Mouse (Mus musculus) CD4-positive, CD25-positive, alpha-beta regulatory T cell, adult 2 months (primary cell): ENCODE measurements at regions not wholly inside any gene's neighbourhood (a gene's known extent, or its start where the extent isn't known, plus 50 kb on each side); places are given as distances from the start of the nearest gene placed in this dataset.

Source experiments
- DNase-seq: peaks from one replicate; pipeline ENCODE4 v3.0.0-alpha.2; 2012; ENCODE audit warnings: low read depth, low spot score

DNA sequence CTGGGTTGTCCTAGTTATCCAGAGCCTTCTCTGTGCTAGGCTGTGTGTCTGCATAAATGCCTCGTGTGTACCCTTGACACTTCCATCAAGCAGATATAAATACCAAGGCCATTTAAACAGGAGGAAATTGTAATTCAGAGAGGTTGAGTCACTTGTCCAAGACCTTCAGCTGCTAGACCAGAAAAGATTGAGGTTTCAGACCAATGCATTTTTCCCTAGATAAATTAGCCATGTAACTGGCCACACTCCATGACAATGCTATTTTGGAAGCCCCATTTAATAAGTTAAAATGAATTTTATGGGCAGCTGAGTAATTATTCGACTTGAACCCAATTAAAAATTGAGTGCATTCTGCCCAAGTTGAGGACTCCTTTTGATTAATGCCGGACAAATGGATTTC is 509.6 kb downstream of the 1810013L24Rik start:
- DNase-seq = no peak

DNA sequence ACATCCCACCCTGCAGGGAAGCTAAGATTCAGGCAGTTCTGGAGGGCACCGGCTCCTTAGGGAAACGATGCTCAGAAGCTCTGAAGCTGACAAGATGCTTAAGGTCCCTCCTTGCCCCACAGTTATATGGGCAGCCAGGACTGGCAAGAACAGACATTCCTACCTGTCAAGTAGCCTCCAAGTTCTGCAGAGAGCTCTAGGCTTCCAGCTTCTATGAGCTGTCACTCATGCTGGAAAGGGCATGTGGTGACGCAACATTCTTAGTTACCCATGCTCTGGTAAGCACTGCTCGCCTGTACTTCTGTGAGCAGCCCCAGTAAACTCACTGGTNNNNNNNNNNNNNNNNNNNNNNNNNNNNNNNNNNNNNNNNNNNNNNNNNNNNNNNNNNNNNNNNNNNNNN is 511.3 kb downstream of the 1810013L24Rik start:
- no peak for DNase-seq

DNA sequence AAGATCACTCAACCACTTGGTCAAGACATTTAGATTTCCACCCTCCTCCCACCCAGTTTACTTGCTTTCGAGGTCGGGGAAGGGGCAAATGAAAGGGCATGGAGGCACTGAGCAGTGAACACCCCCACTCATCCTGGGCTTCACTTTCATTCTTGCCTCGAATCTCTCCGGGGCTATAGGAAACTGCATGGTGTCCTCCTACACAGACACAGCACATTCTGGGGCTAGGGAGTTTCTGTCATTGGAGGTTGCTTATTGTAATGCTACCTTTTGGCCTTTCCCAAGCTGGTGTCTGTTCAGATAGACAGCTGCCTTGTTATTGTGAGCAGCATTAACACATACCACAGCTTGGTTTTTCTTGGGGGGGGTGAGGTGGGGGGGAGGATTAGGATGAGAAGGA is 523.9 kb downstream of the 1810013L24Rik start:
- DNase-seq = no peak

DNA sequence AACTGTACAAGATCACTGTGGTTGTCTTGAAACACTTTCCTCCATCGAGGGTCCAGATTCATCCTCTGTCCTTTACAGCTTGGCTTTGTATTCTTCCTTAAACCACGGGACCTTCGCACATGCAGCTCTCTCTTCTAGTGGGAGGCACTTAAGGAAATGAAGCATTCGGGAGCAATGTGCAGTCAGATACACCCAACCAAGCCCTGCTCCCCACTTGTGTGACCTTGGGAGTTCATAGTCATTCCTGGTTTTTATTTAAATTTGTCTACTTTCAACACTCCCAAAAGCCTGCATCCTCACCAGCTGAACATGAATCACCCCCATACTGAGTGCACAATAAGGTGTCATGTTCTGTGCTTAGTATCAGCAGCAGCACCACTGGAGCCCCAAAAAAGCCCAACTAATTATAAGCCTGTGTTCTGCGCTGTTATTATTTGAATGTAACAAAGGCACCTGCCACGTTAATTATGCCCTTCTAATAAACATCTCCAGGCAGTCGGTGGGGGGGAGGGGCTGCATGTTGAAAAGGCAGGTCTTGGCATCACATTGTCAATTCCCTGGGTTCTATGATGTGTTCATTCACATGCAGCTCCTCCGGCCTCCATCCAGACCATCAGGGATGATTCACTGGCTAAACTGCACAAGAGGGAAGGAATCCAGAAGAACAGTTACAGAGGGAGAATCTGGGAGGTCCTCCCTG is 524.6 kb downstream of the 1810013L24Rik start:
- no peak for DNase-seq

DNA sequence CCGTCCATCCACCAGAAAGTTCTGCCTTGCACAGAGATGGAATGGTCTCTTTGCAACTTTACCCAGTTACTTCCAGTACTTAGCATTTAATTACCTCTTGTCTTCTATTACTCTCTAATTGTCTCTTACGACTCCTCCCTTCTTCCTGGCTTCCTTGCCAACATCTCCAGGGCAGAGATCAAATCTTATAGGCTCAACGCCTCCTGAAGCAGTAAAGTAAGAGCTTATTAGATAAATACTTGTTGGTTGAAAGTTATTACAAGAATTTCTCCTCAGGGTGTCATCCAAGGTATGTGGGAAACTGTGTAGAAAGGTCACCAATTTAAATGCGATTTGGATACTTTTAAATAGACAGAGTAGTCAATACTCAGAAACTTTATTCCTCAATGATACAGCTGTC is 528.8 kb downstream of the 1810013L24Rik start:
- no peak for DNase-seq

DNA sequence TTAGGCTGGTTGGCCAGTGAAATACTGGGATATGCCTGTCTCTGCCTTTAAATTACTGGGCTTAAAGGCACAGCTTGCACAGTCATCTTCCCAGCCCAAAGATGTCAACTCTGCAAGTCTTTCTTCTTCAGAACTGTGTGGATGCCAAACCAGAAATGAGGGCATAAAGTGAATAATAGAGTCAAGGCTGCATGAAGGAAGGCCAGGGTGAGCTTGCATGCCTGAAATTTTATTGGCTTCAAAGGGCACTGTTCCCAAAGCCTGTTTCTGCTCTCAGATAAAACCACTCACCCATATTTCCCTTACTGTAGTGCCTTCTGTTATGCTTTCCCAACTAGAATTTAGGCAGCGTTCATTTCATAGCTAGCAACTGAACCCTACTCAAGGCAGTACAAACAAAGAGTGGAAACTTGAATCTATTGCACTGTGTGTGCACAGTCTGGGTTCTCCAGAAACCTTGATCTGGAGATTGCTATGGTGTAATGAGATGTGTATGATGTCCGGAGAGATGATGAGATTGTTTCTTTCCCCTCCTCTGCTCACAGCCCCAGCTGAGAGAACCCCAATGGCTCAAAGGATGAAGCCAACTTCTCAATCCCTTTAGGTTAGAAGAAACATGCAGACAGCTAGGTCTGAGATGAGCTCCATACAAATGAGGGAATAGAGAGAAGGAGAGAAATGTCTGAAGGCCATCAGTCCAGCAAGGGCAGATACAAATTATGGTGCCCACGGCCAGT is 529.7 kb downstream of the 1810013L24Rik start:
- DNase-seq = no peak

DNA sequence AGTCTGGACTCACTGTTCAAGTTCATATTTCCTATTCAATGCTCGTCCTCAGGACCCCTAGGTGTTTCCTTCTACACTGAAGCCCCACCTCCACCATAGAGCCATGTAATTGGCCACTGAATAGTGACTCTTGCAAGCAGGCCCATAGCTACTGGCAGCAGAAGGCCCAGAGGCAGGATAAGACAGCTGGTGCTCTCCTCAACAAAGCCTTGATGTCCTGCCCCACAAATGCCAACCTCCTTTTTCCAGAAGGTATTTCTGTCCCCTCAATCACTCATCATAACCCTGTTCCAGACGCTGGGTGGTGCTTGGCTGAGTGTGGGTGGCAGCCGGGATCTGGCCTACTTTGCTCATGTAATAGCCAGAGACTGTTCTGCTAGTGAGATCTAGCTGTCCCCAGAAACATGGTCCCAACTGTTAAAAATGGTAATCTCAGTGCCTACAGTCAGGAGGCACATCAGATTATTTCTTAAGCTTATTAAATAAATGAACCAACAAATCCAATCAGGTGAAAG is 530.9 kb downstream of the 1810013L24Rik start:
- no peak for DNase-seq

DNA sequence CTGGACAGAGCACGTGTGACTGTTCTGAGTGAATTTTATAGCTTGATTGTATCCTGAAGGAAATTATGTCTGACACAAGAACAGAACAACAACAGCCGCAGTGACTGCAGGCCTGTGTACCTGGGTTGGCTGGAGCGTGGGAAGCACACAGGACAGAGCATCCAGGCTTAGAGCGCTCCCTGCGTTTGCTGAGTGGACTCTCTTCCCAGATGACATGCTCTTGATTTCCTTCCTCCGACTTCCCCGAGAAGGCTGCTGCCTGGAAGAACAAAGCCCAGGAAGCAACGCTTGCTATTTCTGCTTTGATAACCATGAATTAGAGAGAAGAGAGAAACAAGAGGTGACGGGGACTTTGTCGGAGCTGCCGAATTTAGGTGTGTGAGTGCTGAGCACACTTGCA is 532.2 kb downstream of the 1810013L24Rik start:
- no peak for DNase-seq

DNA sequence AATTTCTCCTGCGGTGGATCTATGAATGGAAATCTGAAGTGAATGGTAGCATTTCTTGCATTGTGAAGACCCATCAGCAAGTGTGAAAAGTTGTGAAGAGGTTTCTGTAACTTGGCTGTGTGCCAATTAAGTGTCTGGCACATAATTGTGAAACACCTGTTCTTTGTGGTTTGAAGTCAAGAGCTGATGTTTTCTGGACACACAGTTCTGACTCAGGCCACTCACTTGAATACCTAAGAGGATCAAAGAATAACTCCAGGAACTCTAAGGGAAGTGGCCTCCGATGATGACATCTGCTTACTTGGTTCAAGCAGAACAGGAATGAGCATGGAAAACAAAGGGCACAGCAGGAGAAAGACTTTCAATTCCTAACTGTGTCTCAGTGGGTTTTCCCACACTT is 534.2 kb downstream of the 1810013L24Rik start:
- DNase-seq = no peak

DNA sequence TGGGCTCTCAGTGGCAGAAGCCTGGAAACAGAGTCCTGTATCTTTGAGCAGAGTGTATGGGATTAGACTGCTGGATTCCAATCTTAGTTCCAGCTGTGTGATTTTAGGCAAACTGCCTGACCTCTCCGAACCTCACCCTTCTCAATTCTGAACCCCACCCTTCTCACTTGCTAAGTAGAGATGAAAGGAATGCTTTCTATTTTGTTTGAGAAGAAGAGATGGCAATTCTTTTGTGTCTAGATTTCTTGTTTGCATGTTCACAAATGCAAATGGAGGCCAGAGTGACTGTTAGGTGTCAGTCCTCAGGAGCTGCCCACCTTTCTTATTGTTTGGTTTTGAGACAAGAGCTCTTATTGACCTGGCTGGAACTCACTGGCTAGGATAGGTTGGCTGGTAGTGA is 561.1 kb downstream of the 1810013L24Rik start:
- no peak for DNase-seq

DNA sequence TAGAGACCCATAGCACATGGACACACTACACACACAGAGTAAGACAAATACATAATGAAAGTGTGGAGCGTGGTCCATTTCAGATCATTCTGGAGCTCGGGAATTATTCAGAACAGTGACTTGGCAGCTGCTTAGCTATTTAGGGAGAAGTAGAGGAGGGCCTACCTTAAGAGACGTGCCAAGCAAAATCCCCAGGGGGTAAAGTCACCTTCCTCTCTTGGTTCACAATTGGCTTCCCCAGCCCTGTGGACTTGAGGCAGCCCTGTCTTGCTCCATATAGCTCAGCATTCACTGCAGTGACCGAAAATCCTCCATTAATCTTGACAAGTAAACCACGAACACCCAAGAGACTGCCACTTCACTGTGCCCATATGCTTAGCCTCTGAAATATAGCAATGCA is 574.8 kb downstream of the 1810013L24Rik start:
- DNase-seq = no peak

DNA sequence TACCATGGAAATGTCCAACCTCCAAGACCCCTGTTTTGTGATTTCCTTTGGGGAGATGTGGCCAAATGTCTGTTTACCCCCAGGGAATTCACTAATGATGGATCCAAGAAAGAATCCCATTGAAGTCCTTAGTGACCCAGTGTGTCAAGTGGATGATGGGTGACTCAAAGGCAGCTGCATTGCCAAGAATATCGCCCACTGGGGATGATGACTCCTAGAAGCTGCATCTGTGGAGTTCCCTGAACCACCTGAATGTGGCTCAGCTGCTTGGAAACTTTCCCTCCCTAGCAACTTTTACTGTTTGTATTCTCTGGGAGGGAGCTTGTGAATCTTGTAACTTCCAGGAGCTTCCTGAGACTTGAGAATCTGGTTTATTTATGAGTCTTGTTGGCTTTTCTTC is 578.3 kb downstream of the 1810013L24Rik start:
- no peak for DNase-seq

DNA sequence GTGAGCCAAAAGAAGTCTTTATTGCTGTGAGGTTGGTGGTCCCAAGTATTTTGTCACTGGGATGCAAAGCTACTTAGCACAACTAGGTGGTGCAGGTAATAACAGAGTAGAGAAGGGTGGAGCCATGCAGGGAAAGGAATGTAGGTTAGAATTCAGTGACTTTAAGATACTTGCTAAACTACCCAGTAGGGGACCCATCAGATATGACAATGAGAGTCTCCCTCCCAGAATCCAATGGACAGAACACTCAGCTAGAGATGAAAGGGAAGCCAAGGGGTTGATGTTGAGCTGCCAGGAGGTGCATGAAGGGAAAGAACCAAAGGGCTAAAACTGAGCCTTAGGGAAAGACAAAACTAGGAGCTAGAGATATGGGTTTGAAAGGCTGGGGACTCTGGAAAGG is 564.9 kb downstream of the Grin2a start:
- DNase-seq = no peak

DNA sequence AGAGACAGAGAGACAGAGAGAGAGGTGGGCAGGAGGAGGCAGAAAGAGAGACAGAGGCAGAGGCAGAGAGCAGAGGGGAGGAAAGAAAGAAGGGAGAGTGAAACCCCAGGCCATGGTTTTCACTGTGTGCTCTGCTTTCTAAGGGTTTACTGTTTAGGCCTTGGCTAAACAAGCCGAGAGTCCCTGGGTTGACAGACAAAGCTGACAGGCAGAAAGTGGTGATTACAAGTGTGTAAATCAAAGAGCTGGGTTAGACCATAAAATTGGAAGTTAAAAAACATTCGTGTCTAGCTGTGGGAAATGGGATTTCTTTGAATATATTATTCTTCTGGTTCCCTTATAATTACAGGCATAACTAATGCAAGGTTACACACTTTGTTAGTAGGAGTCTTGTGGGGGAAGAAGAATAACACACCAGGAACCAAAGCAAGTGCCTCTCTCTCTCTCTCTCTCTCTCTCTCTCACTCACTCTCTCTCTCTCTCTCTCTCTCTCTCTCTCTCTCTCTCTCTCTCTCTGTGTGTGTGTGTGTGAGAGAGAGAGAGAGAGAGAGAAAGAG is 556.0 kb downstream of the Grin2a start:
- no peak for DNase-seq

DNA sequence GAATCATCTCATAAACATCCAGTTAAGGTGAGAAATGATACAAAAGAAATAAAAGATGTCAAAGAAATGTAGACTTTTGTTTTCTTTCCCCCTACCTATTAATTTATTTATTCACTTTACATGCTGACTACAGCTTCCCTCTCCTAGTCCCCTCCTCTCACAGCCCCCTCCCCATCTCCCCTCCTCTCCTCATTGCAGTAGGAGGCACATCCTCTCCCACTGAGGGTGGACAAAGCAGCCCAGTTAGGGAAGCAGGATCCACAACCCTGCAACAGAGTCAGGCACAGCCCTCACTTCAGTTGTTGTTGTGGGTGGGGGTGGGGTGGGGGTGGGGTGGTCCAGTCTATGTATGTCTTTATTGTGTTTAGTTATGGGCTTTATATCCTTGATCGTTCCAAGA is 555.5 kb downstream of the Grin2a start:
- DNase-seq = no peak

DNA sequence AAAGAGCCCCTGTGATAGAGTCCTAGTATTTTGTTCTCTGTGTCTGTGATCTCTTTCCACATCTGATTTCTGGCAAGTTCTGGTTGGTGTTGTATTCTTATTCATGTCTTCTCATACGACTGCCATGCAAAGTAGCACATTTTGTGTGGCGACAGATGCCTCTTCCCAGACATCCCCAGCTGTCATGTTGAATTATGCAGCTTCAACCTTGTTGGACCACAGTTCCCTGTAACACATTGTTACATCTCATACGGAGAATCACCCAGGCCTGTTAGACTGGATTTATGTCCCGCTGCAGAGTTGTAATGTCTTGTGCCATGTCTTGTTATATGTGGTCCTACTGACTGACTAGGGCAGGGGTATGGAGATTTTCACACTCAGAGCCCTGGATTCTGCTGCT is 543.3 kb downstream of the Grin2a start:
- DNase-seq = no peak

DNA sequence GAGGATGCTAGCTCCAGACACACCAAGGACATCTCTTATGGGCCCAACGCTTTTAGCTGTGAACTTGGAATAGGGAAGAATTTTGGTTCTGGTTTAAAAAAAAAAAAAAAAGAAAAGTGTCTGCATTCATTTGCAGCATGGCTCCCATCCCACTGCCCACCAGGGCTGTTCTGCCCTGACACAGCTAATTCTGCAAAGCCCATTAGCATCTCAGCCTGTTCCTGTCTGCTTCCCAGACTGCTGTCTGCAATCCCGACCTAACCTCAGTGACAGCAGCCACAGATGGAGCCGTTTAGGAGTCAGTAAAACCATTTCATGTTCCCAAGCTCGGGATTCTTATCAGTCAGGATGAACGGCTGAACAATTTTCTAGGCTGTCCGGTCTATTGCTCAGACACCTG is 537.8 kb downstream of the Grin2a start:
- no peak for DNase-seq

DNA sequence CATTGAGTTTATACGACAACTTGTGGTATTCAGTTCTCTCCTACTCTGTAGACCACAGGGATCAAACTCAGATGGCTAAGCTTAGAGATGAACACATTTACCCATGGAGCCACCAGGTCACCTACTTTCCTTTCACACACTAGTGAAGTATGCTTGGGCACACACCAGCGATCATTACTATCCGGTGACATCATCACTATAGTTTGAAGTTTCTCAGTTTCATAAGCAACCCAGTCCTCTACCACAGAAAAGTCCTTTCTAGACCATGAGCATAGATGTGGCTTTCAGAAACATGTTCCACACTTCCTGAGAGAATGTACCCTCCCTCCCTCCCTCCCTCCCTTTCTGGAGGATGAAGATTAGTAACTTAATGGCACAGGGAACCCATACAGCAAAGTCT is 532.9 kb downstream of the Grin2a start:
- DNase-seq = no peak

DNA sequence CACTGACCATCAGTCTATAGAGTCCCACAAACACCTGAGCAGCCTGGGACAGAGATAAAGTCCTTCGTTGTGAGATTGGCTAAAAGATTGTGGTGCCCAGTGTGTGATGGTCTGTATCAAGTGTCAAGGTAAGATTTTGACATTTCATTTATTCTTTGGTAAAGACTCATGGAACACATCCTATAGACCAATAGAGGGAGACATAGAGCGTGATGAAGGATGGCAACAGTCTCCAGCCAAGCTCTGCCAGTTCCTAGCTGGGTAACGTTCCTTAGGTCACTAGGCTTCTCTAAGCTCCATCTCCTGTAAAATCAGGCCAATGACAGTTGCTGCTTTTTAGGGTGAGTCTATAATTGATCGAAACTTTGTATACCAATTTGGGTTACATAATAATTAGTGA is 526.0 kb downstream of the Grin2a start:
- DNase-seq = no peak

DNA sequence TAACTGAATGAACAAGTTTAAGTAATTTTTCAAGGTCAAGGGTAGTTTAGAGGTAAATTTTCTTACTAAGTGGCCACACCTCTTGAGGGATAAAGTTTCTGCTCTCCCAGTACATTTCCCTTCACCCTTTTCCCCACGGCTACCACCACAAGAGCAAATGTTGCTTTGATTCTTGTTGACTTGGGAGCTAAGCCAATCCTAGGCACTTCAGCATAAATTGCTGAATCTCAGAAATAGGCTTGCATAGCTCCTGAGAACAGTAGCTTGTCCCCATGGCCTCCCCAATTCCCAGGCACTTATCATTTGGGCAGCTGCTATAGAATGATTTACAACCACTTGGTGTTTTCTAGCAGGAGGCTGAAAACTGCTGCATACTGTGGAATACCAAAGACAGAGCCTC is 510.1 kb downstream of the Grin2a start:
- DNase-seq = no peak

DNA sequence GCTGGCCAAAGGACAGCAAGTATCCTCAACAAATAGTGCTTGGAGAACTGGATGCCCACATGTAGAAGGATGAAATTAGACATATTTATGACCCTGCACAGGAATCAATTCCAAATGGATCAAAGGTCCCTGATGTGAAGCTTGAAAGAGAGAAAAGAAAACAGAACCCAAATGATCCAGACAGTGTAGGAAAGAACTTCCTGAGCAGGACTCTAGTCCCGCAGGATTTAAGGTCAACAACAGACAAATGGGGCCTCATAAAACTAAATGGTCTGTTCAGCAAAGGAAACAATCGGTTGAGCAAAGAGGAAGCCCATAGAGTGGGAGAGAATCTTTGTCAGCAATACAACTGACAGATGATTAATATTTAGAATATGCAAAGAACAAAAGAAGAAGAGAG is 497.1 kb downstream of the Grin2a start:
- DNase-seq = no peak

DNA sequence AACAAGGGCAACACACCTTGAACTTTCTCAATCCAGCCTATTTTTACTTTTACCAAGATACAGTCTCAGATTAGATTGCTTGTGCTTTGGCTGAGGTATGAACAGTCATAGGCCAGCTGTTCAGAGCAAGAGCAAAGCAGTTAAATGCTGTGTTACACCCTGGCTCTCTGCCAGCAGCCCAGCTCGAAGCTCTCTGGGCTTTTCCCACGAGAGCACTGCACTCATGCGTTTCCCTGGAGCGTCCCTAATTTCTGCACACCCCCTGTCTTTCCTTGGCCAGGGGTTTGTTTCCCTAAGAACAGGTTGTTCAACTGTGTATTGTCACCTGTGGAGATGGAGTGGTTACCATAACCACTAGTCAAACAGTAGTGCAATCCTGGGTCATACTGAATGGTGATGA is 493.6 kb downstream of the Grin2a start:
- no peak for DNase-seq

DNA sequence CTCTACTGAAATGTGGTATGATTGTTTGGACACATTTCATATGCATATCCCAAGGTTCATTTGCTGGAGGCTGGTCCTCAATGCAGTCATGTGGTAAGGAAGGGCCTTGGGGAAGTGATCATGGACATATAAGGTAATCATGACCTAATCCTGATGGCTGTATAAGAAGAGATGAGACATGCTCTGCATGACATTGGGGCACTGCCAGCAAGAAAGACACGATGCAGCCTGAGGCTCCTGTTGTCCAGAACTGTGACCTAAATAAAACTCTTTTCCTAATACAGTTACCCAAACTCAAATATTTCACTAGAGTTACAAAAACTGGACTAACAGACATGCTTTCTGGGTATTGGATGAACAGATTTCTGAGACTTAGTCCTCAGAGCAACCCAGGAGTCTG is 485.7 kb downstream of the Grin2a start:
- DNase-seq = no peak
